8 mouse cellular contexts compared by ENCODE assay signal in the genomic region with DNA sequence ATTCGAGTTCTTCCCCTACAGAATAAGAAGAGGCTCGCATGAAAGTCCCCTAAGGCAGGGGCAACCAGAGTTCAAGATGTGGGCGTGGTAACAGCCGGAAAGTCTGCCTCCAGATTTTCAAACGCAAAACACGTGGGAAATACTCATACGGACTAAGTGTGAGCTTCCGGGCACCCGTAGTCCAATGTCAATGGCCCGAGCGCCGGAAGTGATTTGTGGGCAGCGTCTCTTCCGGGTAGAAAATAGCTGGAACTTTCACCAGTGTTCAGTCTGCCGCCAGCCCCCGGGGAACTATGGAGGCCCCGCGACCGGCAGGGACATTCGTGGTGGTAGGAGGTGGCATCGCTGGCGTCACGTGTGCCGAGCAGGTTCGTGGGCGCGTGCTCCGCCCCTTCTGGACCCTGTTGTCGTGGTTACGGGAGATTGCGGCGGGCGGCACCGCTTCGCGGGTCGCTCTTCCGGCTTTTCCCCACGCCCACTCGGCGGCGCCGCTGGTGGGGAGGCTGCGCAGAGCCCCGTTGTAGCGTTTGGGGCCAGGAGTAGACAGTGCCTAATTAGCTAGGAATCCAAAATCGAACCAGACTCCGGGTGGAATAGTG. TPM values are rescaled to one million over a fixed set of nuclear protein-coding genes. Genes with fewer than 3 reads are reported as not detected.
DNase-seq lines count a peak whose midpoint lies in the region; ATAC-seq lines count a peak whose summit lies in the region.

A gene (plus strand): TSS at position 215 of the 599 bp plus-strand sequence.

- peaks cover 6% of the 10 kb centered on the region for H3K4me1 ChIP-seq in hindbrain, embryonic 16.5 days (ENCODE audit: control insufficient read depth, insufficient read depth, low read depth, low read length)

- H3K36me3 ChIP-seq in hindbrain, embryonic 16.5 days (ENCODE audit: control insufficient read depth, insufficient read depth, low read length) = peaks cover 13% of the 10 kb centered on the region; the same call in 1 of the 2 replicates
- H3K36me3 ChIP-seq in macrophage (ENCODE audit: inconsistent target) = peaks cover 18% of the 10 kb centered on the region

- H3K4me2 ChIP-seq in hindbrain, embryonic 16.5 days (ENCODE audit: low read length) = peak within 1 kb of the TSS; percentile 66

- WGBS in hindbrain, embryonic 16.5 days = under 1% methylated on average over 48 of the region's 48 CpGs
- under 1% methylated on average over 48 of the region's 48 CpGs for WGBS in macrophage (ENCODE audit: missing documents)

- H3K27me3 ChIP-seq in hindbrain, embryonic 16.5 days (replicated peaks; ENCODE audit: control insufficient read depth, insufficient read depth, low read length) = no peaks in the 10 kb centered on the region

- peak within 1 kb of the TSS; percentile 84 for H3K4me3 ChIP-seq in hindbrain, embryonic 16.5 days (ENCODE audit: low read length)
- H3K4me3 ChIP-seq in macrophage (ENCODE audit: inconsistent target) = peak within 1 kb of the TSS; percentile 68

- H3K27ac ChIP-seq in hindbrain, embryonic 16.5 days (ENCODE audit: low read depth, low read length) = peak within 1 kb of the TSS; percentile 89
- H3K27ac ChIP-seq in macrophage = peak within 1 kb of the TSS; percentile 80

- H3K79me2 ChIP-seq in macrophage (ENCODE audit: inconsistent target) = peaks cover 4% of the 10 kb centered on the region; the same call in 1 of the 2 replicates

- peak within 1 kb of the TSS; percentile 83 for H3K9ac ChIP-seq in hindbrain, embryonic 16.5 days (ENCODE audit: low read depth, low read length)

- no peaks in the 10 kb centered on the region for H3K9me3 ChIP-seq in hindbrain, embryonic 16.5 days (ENCODE audit: control insufficient read depth, low read length)

- DNase-seq in T-cell, adult 2 months (ENCODE audit: low spot score) = peak; percentile 87
- DNase-seq in cerebellum, postnatal 36 days = peak; percentile 84 to 87
- peak; percentile 84 to 94 for DNase-seq in frontal cortex, postnatal 36 days (ENCODE audit: low spot score in 2 of 2)
- DNase-seq in left cerebral cortex, adult 18-20 months (ENCODE audit: low spot score in 2 of 2) = peak; percentile 86 to 90
- peak; percentile 92 for DNase-seq in right cerebral cortex, adult 18-20 months
- peak; percentile 43 for DNase-seq in urinary bladder, postnatal 10 days (ENCODE audit: low spot score)

- ATAC-seq in hindbrain, embryonic 16.5 days = peak; percentile 97

RNA-seq across cellular contexts. Expression of the gene that starts here (rescaled TPM):
- 18.3 and 20.1 TPM in 2 replicates for polyA plus RNA-seq in hindbrain, embryonic 16.5 days (2015; fragmentation: Nextera tagmentation; extraction: Ambion mirVana)
- total RNA-seq in left cerebral cortex, adult 18-20 months (2021) = 10 to 100 TPM; 16.1 to 17.6 TPM
- total RNA-seq in macrophage (2018; cell fraction: chromatin; rRNA removed) = 10 to 100 TPM; 16.5 to 44.1 (median 28.9) TPM
- 1 to 10 TPM; 4.4 to 8.2 (median 6.3) TPM for total RNA-seq in macrophage (2018; cell fraction: cytosol; rRNA removed)
- 10 to 100 TPM; 10.6 to 31.9 (median 19.5) TPM for total RNA-seq in macrophage (2018; cell fraction: nucleus; rRNA removed)
- polyA plus RNA-seq in macrophage (2018) = 7.2 to 9.4 TPM (median 7.9 TPM) in 3 replicates

Comparison
In these comparisons a context has a peak if more than half of its experiments do, and no peak if none do; other contexts are left out.
1. Peak in every context shown above with its lines: DNase-seq, ATAC-seq, H3K4me3 ChIP-seq and H3K27ac ChIP-seq.